In the genomic region with DNA sequence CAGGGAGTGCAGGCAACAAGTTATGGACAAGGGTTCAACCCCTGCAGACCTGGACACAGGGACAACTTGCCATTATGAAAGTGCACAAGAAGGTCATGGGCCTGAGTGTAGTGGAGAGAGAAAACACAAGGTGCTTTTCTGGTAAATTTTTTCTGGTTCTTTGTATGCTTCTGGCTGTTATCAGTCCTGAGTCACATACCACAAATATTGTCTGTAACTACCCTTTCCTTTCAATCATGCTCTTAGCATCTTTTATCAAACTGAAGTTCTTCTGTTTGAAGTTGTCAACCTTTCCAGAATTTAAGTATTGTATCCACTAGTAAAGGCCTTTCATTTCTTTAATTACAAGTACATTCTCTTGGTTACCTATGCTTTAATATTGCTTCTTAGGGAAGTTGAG, we compare ENCODE assay signal across 33 mouse cellular contexts.
"Had no signal": no experiment of that assay in that cellular context is flagged by ENCODE, and none has a peak within 500 bp of the region (broad histone marks: within the 10 kb centered on the region; RNA-seq: fewer than 3 reads in every experiment).

No protein-coding gene starts in this region.

- H3K4me3 ChIP-seq: heart, embryonic 12.5 days; heart, embryonic 13.5 days; heart, embryonic 15.5 days; hindbrain, embryonic 10.5 days; hindbrain, embryonic 12.5 days; hindbrain, embryonic 13.5 days; hindbrain, embryonic 15.5 days; intestine, embryonic 15.5 days; kidney, embryonic 15.5 days; layer of hippocampus, adult 2 months; left cerebral cortex, adult 2 months had no signal

- H3K4me1 ChIP-seq: heart, embryonic 12.5 days; heart, embryonic 13.5 days; heart, embryonic 15.5 days; hindbrain, embryonic 12.5 days; hindbrain, embryonic 13.5 days; hindbrain, embryonic 15.5 days; intestine, embryonic 15.5 days had no signal

- H3K36me3 ChIP-seq: heart, embryonic 15.5 days; hindbrain, embryonic 12.5 days; hindbrain, embryonic 13.5 days; hindbrain, embryonic 15.5 days; intestine, embryonic 15.5 days had no signal

- H3K4me2 ChIP-seq: heart, embryonic 12.5 days; heart, embryonic 13.5 days; heart, embryonic 15.5 days; hindbrain, embryonic 12.5 days; hindbrain, embryonic 13.5 days; hindbrain, embryonic 14.5 days; hindbrain, embryonic 15.5 days; intestine, embryonic 15.5 days; kidney, embryonic 15.5 days had no signal

- DNase-seq: heart, postnatal 10 days; heart, postnatal 14 days; heart, postnatal 36 days; heart, postnatal 4 days; kidney, adult 11 months; kidney, adult 18-20 months; kidney, adult 2 months; kidney, adult 8-10 months; kidney, adult 9 months; kidney, postnatal 10 days; kidney, postnatal 14 days; kidney, postnatal 25 days; kidney, postnatal 36 days; kidney, postnatal 4 days; layer of hippocampus, adult 9-11 months; layer of hippocampus, postnatal 36 days had no signal

- H3K27me3 ChIP-seq: heart, embryonic 12.5 days; heart, embryonic 13.5 days; heart, embryonic 15.5 days; hindbrain, embryonic 12.5 days; hindbrain, embryonic 13.5 days; hindbrain, embryonic 15.5 days; intestine, embryonic 15.5 days; kidney, embryonic 15.5 days had no signal

- H3K9me3 ChIP-seq: heart, embryonic 12.5 days; heart, embryonic 13.5 days; heart, embryonic 15.5 days; hindbrain, embryonic 10.5 days; hindbrain, embryonic 12.5 days; hindbrain, embryonic 13.5 days; hindbrain, embryonic 15.5 days; intestine, embryonic 15.5 days; kidney, embryonic 15.5 days had no signal

- ATAC-seq: hindbrain, embryonic 16.5 days; hindbrain, postnatal 0 days; intestine, embryonic 15.5 days; intestine, embryonic 16.5 days; intestine, postnatal 0 days had no signal

- H3K9ac ChIP-seq: heart, embryonic 12.5 days; heart, embryonic 13.5 days; heart, embryonic 15.5 days; hindbrain, embryonic 12.5 days; hindbrain, embryonic 13.5 days; hindbrain, embryonic 14.5 days; hindbrain, embryonic 15.5 days; intestine, embryonic 15.5 days; kidney, embryonic 15.5 days had no signal

- H3K27ac ChIP-seq: heart, embryonic 13.5 days; heart, embryonic 15.5 days; hindbrain, embryonic 10.5 days; hindbrain, embryonic 12.5 days; hindbrain, embryonic 13.5 days; hindbrain, embryonic 14.5 days; hindbrain, embryonic 15.5 days; hindbrain, postnatal 0 days; intestine, embryonic 15.5 days; kidney, embryonic 15.5 days; kidney, postnatal 0 days; layer of hippocampus, adult 2 months; left cerebral cortex, adult 2 months had no signal
